Mouse (Mus musculus): ENCODE measurements around the gene Col28a1. TPM values are rescaled to one million over a fixed set of nuclear protein-coding genes. Genes with fewer than 3 reads are reported as not detected.

Col28a1 gene
- polyA plus RNA-seq, 1 experiment, result 0.22 TPM

DNA sequence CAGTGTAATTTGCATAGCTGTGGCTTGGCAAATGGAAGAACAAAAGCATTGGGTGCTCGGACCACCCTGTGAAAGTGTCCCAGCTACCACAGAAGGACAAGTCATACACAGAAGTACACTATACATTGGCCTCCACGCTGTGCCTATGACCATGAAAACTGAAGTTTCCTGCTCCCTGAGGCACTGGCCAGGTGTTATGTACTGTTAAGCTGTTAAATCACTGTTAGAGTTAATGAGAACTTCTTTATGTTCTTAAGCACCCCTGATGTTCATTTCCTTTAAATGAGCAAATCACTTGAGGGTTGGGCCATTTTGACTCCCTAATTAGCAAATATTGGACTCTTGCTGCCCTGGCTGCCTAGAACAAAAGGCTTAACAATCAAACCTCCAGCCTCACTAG is 73.3 kb downstream of the Col28a1 start:
- DNase-seq (ENCODE audit: low read depth), result no peak

DNA sequence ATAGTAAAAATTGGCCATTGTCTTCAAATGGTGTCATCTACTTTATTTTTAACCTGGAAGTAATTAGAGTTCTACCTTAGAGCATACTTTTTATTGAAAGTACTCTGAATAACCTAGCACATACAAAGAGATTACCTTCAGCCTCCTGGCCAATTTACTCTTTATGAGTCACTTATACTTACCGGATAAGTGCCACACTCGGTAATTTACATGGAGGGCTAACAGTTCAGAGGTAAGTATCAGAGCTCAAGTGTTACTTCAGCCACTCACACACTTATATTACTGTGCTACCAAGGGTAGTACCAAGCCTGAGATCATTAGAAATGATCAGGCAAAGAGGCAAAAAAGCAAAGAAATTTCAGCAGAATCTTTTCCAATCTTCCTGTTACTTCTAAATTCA is 73.8 kb downstream of the Col28a1 start:
- no peak for DNase-seq (ENCODE audit: low read depth)

DNA sequence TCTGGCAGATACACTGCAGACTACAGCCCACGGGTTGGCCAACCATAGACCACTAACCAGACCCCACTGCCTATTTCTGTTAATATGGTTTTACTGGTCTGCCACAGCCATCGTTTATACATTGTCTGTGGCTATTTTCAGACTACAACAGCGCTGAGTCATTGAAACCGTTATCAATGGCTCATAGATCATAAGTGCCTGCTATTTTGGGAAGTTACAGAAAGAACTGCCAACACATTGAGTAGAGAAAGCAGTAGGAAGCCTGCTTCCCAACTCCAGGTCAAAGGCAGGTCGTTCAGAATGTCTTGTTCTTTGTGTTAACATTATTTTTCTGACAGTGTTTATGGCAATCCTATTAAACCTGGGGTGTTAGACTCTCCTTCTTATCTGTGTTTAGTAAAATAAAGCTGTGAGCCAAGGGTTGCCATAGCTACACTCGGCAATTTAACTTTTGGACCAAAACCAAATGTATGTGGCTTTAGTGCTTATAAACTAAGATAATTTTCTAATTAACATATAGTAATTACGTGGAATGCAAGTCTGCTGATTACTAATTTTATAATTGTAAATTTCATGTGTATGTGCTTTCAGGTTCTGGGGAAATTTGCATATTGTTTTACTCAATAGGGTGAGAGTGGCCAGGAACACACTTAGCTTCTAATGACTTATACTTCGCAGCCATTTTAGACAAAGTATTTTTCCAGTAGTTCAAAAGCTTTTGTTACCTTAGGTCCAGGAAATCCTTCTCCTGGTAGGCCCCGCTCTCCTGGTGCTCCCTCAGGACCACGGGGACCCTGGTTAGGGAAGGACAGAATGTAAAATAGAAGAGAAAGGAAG is 86.3 kb downstream of the Col28a1 start:
- no peak for DNase-seq (ENCODE audit: low read depth)

DNA sequence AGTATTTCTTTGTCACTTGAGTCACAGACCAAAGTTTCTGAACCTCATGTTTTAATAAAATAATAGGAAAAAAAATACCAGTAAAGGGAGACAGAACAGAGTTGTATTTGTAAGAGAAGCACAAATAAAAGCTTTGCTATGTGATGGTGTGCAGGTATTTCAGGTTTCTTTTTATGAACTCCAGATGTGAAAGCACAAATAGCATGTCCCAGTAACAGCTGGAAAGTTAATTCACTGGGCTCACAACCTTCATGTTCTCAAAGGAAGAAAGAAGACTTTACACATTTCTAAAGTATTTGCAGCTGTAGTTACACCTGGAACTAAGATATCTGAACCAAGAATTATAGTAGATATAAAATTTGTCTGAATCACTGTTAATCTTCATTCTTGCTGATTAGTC is 91.2 kb downstream of the Col28a1 start:
- no peak for DNase-seq (ENCODE audit: low read depth)

DNA sequence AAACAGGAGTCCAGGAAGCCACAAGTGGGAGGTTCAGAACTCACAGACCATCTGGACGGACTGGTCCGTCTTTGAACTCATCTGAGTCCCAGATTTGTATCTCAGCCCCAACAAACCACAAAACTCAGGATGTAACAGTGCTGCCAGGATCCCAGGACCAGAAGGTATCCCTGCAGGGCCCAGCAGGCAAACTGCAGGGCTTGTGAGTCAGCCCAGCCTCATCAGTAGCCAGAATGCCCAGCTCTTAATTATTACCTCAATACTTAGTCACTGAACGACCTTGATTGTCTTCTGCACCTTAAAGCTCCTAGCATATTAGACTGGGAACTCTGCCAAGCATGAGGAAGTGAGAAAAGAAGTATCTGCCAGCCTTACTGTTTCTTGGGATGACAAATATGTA is 96.6 kb downstream of the Col28a1 start:
- DNase-seq (ENCODE audit: low read depth), result no peak

DNA sequence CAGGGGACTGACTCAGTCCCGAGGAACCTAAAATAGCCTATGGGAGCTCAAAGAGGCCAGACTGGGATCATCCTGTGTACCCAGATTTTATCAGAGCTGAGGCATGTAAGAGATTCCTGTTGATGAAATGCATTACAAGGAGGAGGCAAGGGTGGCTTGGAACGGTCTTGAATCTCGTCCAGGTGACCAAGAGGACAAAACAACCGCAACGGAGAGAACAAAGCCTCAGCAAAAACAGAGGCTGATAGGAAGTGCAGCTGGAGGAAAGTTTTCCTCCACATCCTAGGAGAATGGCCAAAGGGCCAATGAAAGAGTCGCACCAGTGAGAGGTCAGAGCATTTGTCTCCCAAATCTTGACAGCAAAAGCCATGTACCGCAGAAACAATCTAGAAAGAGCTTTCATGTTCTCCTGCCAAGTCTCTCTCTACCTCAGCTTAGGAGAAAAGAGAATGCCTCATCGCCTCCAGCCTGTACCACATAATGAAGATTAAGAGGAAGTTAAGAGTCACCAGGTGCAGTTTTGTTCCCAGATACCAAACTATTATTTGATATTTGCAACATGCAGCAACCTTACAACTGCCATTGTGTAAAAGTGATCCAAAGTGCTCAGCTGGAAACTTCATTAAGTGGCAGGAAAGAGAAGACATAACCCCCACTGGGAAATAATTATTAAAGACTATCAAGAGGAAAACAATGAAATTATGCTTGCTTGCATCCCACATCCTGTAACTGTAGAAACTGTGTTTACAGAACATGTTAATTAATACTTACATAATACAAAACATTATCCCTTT is 98.1 kb downstream of the Col28a1 start:
- no peak for DNase-seq (ENCODE audit: low read depth)

DNA sequence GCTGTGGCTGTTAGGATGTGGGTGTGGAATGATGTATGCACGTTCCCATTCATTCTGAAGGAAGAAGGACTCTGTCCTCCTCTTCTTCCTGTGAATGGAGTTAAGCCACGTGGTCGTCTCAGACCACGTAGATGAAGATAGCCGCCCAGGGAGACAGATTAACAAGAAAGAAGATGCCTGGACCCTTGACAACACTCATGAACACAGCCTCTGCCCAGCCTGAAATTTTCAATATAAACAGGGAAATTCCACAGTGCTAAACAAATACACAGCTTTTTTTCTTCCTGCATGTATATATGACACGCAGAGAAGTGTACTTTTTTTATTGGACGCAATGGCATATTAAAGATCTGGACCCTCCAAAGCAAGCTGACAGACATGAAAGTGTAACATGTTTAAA is 98.9 kb downstream of the Col28a1 start:
- no peak for DNase-seq (ENCODE audit: low read depth)

DNA sequence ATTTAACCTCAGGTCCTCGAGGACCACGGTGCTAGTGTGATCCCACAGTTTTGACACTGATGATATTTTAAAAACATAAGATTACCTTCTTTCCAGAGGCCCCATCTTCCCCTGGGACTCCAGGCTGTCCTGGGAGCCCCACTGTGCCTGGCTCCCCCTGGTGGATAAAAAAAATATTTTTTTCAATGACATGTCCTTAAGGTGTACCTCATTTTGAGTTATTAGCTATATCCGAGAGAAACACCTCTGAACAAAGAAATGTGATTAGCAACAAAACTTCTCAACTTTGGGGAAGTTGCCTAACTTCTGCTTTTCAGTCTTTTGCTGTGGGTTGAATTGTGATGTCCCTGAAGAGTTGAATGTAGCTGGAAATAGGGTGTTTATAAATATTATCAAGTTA is 105.6 kb downstream of the Col28a1 start:
- DNase-seq (ENCODE audit: low read depth), result no peak

DNA sequence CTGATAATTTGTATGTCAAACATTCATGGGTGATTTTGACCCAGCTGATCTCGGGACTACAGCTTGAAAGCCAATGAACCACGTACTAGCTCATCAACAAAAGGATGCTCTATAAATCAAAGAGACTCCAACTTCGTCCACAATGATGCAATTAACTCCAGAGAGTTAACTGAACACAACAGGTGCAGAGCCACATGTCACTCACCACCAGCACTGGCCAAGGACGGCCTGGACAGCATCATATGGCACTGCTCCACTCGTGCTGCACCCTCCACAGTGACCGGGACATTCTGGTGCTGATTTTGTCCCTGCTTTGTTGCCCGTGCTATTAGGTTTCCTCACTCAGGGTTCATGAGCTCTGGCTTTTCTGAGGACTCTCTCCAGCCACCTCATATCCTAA is 107.6 kb downstream of the Col28a1 start:
- no peak for DNase-seq (ENCODE audit: low read depth)

DNA sequence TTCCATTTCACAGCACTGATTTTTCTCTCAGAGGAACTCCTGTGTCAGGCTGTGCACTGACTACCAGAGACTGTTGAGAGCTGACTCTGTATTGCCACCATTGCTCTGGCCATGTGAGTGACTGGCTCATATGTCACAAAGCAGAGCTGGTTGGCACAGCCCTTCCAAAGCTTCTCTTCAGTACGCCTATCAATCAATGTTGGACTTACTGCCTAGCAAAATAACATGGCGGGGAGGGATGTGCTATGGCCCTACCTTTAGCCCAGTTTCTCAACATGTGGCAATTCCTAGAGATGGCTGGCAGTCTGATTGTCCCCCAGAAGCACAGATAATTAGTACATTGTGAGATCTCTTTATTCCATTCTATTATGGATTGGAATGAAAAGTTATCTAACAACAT is 109.2 kb downstream of the Col28a1 start:
- DNase-seq (ENCODE audit: low read depth), result no peak

DNA sequence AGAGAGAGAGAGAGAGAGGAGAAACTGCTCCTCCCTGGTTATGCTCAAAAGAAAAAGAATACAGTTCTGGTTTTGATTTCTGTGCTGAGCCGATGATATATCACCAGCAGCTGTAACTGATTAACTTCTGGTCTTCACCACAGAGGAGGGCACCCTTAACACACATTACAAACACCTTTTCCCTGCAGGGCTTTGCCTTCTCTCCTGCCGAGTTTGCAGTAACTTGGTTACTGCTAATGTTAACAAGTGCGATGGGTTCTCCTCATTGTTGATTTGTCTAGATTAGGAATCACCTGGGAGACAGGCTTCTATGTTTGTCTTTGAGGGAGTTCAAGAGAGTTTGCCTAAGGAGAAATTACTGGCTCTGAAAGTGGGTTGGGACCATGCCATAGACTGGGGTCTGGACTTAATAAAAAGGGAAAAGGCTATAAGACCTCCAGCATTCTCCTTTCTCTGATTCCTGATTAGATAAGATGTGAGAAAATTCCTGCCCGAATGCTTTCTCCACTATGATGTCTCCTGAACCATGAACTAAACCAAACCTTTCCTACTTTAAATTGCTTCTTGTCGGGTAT is 114.8 kb downstream of the Col28a1 start:
- no peak for DNase-seq (ENCODE audit: low read depth)

DNA sequence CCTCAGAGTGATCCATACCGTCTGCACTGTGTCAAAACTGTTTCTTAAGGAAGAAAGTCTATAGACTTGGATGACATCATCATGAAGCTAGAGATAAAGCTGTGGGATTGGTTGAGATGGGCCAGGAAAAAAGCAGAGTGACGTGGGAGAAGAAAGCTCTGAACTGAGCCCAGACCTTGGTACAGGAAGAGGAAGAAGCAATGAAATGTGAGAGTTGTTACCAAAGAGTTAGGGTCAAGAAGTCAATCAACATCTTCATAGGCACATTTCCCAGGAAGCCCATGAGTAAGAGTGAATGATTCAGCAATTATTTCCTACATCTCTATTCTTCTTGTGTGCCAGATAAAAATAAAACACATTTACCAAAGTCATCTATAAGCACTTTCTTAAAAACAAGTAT is 117.5 kb downstream of the Col28a1 start:
- no peak for DNase-seq (ENCODE audit: low read depth)

DNA sequence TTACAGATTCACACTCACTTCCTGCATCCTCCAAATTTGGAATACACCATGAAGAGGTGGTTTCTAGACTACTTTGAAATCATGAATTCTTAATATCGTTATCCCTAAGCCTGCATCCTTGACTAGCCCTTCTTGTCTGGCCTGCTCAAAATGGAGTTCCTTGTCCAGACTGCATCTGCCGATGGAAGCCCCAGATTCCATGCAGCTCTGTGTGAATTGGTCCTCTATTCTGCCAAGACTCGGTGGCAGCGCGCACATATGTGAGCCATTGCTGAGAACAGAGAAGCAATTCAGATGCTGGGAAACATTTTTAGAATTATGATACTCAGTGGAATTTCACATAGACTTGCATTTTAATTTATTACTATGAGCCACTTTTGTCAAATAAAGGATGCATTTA is 123.4 kb downstream of the Col28a1 start:
- no peak for DNase-seq (ENCODE audit: low read depth)

DNA sequence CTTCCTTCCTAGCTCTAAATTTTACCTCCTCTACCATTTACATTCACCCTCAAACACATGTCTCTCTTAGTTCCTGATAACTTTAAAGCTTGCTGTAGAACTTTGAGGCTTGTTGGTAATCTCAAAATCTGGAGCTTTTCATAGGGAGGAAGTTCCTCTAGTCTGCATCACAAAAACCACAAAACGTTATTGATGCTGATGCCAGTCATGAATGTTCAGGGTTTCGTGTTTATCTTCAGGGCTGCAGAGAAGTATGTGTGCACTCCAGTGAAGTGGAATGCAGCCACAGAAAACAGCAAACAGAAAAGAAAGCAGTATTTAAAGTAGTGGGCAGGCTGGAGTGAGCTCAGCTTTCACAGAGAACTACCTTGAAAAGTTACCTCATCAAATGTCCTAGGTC is 124.0 kb downstream of the Col28a1 start:
- no peak for DNase-seq (ENCODE audit: low read depth)

DNA sequence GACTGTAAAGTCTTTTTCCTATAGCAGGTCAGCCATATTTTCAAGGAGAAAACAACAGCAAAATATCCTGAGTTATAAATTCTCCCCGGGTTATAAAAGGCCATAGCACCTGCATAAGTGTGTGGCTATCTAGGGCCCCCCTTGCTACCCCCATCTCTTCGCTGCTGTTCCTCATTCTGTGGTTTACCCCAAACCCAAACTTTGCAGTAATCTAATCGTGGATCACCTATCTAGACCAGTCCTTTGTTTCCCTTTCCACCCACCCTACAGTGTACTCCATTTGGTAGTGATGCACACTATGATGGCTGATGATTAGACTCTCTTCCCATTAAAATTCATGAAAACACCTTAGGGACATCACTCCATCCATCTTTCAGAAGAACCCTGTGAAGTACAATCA is 125.3 kb downstream of the Col28a1 start:
- DNase-seq (ENCODE audit: low read depth), result no peak

DNA sequence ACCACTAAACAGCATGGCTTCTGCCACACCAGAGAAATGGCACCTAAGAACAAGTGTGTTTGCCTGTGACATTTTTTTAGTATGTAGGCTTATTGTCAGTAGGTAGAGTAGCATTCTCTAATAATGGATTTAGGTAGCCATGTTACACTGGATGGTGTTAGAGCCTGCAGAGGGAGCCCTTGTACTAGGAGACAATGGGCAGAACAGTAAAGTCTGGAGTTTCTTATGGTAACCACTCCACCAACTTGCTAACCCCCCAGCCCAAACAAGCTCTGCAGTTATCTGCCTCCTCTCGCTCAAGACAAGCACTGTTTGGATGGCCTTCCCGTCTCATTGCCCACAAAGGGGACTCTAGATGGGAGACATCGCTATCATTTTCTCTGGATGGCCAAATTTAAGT is 126.2 kb downstream of the Col28a1 start:
- no peak for DNase-seq (ENCODE audit: low read depth)

DNA sequence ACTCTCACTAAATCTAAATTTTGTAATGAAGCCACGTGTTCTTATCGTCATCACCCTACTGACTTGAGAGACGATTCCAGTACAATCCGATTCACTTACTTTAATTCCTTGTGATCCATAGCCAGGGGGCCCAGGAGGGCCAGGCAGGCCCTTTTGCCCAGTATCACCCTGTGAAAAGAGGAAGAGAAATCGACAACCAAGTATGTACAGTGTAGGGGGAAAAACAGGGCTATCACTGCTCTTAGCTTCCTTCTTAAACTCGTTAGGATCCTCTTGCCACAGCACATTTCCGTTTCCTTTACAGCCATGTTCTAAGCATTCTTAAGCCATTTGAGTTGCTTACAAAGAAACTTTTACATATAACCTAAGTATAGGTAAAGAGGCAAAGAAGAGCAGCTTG is 133.2 kb downstream of the Col28a1 start:
- no peak for DNase-seq (ENCODE audit: low read depth)

DNA sequence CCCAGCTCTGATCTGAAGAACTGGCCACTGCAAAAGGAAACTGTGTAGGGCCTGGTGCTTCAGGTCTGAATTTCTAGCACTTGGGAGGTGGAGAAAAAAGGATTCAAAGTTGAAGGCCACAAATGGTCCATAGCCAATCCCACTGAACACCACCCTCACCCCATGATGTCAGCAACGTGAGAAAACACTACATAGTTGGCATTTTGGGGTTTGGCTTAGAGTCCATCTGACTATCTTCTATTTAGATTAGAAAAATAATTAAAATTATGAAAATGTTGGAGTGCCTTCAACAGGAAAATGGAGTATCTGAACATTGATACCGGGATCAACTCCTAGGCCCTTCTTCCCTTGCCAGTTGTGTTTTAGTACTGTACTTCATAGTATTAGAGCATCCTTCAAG is 144.2 kb downstream of the Col28a1 start:
- no peak for DNase-seq (ENCODE audit: low read depth)

DNA sequence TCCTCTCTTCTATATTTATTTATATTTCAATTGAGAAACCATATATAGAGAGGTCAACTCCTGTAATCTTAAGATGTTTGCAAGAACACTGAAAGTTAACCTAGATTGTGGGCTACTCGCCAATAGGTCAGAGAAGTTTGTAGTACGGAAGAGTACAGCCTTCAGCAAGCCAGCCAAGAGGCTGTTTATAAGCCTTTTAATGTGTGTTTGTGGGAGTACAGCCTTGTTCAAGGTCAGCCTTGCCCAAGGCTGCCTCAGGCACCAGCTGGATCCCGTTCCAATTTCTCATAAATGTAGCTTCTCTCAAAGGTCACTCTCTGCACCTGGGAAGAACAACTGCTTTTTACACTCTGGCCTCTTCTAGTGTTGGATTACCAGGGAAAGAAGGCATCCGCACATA is 146.0 kb downstream of the Col28a1 start:
- DNase-seq (ENCODE audit: low read depth), result no peak

DNA sequence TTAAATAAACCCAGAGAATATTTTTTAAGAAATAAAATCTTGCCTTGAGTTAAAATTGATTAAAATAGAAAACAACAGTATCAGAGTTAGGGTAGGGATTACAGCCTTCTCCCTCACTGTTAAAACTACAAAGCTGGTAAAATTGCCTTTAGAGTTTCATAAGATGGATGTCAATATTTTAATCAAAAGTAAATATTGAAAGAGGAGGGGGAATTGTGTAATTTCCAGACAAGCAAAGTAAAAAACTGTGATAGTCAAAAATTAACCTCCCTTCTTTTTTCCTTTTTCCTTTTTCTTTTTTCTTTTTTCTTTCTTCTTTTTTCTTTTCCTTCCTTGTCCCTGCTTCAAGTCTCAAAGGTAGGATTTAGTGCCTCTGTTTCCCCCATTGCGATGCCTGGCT is 146.6 kb downstream of the Col28a1 start:
- DNase-seq (ENCODE audit: low read depth), result no peak

DNA sequence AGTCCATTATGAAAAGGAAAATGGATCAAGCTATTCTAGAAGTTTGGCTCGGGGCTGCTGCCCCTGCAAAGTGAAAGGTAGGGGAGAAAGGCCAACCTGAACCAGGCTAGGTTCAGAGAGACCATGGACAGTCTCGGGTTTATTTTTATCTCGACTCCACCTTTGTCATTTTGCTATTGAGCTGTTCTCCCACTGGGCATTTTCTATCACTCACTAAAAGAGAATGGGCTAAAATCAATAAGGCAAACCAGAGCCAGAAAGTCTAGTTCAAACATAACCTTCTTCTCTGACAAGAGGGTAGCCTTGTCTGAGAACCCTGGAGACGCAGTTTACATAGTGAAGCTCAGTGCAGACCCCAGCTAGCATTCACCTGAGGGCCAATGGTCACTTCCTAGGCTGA is 163.7 kb downstream of the Col28a1 start:
- DNase-seq (ENCODE audit: low read depth), result no peak

DNA sequence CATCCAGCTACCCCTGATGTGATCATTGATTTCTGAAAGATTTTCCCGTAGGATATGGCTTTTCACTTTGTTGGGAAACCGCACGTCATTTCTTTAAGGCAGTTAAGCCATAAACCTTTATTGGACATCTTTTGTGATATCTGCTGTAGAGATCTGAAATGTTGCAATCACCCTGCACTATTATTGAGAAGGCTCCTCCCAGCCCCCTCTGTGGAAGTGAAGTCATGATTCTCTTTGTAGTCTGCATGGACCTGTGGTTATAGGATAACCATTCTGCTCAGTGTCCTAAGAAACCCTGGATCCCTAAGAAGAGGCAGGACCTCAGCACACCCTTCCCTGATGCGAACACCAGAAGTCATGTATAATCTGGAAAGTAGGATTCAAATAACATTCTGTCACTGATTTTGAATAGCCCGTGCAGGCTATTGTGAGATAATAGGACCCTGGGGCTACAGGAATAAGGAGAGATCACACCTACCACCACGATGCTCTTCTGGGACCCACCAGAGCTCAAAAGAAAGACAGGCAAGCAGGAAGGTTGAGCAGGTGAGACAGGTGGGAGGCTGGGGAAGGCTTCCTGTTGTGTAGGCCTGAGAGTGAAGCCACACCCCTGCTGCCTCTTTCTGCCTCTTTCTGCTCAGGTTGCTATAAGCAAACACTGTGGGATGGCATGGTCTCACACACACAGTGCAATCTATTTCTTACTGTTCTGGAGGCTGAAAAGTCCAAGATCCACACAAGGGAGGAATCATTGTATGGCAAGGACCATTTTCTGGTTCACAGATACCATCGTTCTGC is 166.9 kb downstream of the Col28a1 start:
- DNase-seq (ENCODE audit: low read depth), result no peak

All from gonadal fat pad, adult 2 months (tissue).